Mouse (Mus musculus): ENCODE results near the gene Smad3. TPM values are rescaled to one million over a fixed set of nuclear protein-coding genes. Genes with fewer than 3 reads are reported as not detected.
A peak's percentile ranks its signal among the peaks of the same experiment; 100 is the strongest.

The Smad3 gene
- polyA plus RNA-seq, 1 experiment = 17.1 TPM

DNA sequence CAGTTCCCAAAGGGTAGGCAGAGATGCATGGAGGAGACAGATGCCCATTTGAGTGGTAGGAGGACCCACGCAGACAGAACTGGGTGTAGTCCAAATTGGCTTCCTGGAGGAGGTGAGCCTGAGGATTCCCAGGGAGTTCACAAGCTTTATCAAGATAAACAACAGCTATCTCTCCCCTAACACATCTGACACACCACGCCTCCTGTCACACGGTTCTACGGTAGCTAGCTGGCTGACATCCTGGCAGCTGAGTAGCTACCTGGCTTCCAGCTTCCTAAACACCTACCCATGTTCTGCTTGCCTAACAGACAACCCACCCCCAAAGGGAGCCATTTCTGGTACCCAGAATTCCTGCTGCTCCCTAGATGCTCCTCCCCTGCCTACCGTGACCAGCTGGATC is 47.9 kb downstream of the Smad3 start:
- no peak overlapping the region for H3K27ac ChIP-seq (ENCODE audit: control insufficient read depth, insufficient read depth, low read depth, low read length, poor library complexity)
- peaks cover 4% of the 10 kb centered on the region for H3K4me1 ChIP-seq (ENCODE audit: control insufficient read depth, insufficient read depth, low read length)
- H3K4me3 ChIP-seq (replicated peaks; ENCODE audit: control insufficient read depth, low read depth, low read length) = no peak overlapping the region
- WGBS = 90% methylated on average over 5 of the region's 5 CpGs
- no peak for TF ChIP-seq CTCF (IDR thresholded peaks at IDR 0.05; ENCODE audit: control insufficient read depth, insufficient read depth, low read length)
- no peak for TF ChIP-seq POLR2A (IDR thresholded peaks at IDR 0.05; ENCODE audit: borderline replicate concordance, control insufficient read depth, low read depth, low read length)

DNA sequence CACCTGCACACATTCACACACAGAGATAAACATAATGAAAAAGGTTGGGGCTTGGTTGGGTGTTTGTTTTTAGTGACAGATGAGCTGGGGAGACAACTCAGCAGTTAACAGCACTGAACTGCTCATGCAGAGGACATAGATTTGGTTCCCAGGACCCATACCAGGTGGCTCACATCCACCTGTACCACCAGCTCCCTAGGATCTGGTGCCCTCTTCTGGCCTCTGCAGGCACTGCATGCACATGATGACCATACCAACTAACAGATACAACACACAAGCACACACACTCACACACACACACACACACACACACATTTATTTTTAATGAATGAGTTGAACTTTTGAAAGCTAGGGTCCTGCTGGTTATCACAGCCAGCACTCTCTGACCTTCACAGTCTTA is 48.5 kb downstream of the Smad3 start:
- Histone ChIP-seq H3K4me3 (replicated peaks; ENCODE audit: control insufficient read depth, low read depth, low read length) (no peak overlapping the region), H3K27ac (ENCODE audit: control insufficient read depth, insufficient read depth, low read depth, low read length, poor library complexity) (no peak overlapping the region), H3K4me1 (ENCODE audit: control insufficient read depth, insufficient read depth, low read length) (peaks cover 4% of the 10 kb centered on the region)
- TF ChIP-seq POLR2A (IDR thresholded peaks at IDR 0.05; ENCODE audit: borderline replicate concordance, control insufficient read depth, low read depth, low read length) (no peak), CTCF (IDR thresholded peaks at IDR 0.05; ENCODE audit: control insufficient read depth, insufficient read depth, low read length) (peak; percentile 47)

DNA sequence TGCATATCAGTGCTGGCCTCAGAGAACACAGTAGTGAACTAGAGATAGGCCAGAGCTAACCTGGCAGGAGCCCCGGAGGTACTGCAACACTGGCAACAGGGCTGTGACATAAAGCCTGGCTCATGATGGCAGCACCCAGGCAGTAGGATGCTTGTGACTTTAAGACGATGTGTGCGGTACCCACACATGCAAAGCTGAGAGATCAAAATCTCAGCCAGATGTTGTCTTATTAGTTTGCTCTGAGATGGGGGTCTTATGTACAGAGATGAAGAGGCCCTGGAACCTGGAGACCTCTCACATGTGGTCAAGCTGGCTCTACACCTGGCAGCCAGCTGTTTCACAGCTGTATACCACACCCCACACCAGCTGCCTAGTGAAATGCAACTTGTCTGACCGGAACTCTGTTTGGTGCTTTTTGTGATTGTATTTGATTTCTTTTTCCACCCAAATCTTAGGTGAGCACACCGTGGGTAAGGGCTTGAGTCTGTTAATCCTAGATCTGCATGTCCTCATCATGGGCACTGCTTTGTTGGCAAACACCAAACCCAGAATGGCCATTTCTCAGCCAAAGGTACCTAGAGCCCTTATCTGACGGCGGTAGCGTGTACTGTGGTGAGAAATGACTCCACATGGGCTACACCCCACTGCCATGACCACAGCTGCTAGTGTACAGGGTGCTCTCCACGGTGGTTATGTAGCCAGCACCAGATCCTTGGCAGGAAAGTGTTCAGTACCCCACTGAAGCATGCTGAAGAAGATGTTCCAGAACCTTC is 49.8 kb downstream of the Smad3 start:
- TF ChIP-seq POLR2A (IDR thresholded peaks at IDR 0.05; ENCODE audit: borderline replicate concordance, control insufficient read depth, low read depth, low read length) = no peak
- no peak for TF ChIP-seq CTCF (IDR thresholded peaks at IDR 0.05; ENCODE audit: control insufficient read depth, insufficient read depth, low read length)
- peaks cover 4% of the 10 kb centered on the region for H3K4me1 ChIP-seq (ENCODE audit: control insufficient read depth, insufficient read depth, low read length)

DNA sequence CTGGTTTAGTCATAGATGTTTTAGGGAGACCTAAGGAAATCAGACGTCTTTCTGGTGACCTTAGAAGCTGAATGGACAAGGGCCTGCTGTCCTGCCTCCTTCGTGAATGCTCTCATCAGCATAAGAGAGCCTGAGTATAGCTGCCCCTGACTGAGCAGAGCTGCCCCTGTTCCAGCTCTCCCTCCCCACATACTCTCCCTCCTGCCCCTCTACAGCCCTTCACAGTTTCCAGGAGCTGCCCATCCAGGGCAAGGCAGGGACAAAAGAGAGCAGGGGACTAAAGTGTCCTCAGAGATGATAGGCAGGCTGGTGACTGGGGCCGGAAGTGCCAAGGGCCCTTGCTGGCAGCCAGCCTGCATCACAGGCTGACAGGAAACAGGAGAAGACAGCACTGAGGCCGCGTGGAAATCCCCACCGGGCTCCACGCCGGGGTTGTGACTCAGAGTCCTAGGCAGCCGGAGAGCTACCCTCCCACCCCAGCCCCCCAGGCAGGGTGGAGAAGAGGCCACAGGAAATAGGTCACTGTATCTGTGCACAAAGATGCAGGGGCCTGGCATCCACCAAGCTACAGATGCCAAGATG is 51.6 kb downstream of the Smad3 start:
- H3K4me1 ChIP-seq (ENCODE audit: control insufficient read depth, insufficient read depth, low read length) = peaks cover 4% of the 10 kb centered on the region
- 7% methylated on average over 9 of the region's 9 CpGs for WGBS
- no peak overlapping the region for H3K4me3 ChIP-seq (replicated peaks; ENCODE audit: control insufficient read depth, low read depth, low read length)
- H3K27ac ChIP-seq (ENCODE audit: control insufficient read depth, insufficient read depth, low read depth, low read length, poor library complexity) = peak overlapping the region; percentile 40; the same call in 1 of the 2 replicates
- TF ChIP-seq CTCF (IDR thresholded peaks at IDR 0.05; ENCODE audit: control insufficient read depth, insufficient read depth, low read length) = no peak
- no peak for TF ChIP-seq POLR2A (IDR thresholded peaks at IDR 0.05; ENCODE audit: borderline replicate concordance, control insufficient read depth, low read depth, low read length)

More for the DNA sequence above, 49.8 kb downstream of the Smad3 start:
- Histone ChIP-seq H3K27ac (ENCODE audit: control insufficient read depth, insufficient read depth, low read depth, low read length, poor library complexity) (no peak overlapping the region), H3K4me3 (replicated peaks; ENCODE audit: control insufficient read depth, low read depth, low read length) (no peak overlapping the region)
- 71% methylated on average over 9 of the region's 9 CpGs for WGBS

DNA sequence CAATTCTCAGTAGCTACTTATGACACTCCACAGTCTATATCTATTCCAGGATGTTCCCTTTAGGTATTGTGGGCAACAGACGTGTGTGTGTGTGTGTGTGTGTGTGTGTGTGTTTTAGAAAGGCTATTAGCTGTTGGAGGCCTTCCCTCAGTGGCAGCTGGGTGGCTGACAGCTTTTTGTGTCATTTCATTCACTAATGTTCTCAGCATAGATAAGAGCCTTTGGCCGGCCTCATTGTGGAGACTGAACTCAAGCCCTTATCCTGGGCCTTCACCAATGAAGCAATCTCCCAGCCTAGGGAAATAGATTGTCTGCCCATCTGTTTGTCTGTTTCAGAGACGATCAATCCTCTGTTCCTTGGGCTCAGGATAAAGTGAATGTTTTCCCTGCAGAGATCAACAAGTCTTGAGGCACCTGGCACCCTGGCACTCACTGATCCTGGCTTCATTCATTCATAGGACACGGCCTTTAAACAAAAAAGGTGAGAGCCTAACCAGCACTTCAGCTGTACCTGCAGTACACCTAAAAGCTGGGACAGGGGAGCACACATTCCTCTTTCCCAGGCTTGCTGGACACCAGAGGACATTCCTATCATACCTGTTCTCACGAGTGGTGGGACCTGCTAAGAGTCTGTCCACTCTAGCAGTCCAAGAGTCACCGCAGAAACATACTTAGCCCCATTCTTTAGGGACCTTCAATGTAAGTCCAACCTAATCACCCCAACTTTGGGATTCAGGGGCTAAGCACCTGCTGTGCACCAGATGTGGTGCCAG is 52.6 kb downstream of the Smad3 start:
- peaks cover 4% of the 10 kb centered on the region for H3K4me1 ChIP-seq (ENCODE audit: control insufficient read depth, insufficient read depth, low read length)
- no peak overlapping the region for H3K27ac ChIP-seq (ENCODE audit: control insufficient read depth, insufficient read depth, low read depth, low read length, poor library complexity)

DNA sequence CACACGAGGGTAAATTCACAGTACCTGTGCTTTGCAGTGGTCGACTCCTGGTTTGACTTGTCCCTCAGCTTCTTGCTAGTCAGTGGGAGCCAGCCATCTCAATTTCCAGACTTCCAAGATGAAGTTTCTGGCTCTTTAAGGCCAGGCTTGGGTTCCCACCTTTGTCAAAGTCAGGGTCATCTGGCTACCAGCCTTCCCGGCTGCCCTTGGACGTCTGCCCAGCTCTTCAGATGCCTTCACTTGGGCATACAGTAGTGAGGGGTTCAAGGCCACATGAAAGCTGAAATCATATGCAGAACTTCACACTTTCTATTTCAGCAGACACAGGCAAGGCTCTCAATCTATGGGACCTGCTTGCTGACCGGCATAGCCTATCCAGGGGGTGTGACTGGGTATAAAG is 53.7 kb downstream of the Smad3 start:
- TF ChIP-seq CTCF (IDR thresholded peaks at IDR 0.05; ENCODE audit: control insufficient read depth, insufficient read depth, low read length) (no peak), POLR2A (IDR thresholded peaks at IDR 0.05; ENCODE audit: borderline replicate concordance, control insufficient read depth, low read depth, low read length) (no peak)
- Histone ChIP-seq H3K4me3 (replicated peaks; ENCODE audit: control insufficient read depth, low read depth, low read length) (no peak overlapping the region), H3K4me1 (ENCODE audit: control insufficient read depth, insufficient read depth, low read length) (peaks cover 4% of the 10 kb centered on the region), H3K27ac (ENCODE audit: control insufficient read depth, insufficient read depth, low read depth, low read length, poor library complexity) (no peak overlapping the region)
- 80% methylated on average over 5 of the region's 5 CpGs for WGBS

More for the DNA sequence above, 52.6 kb downstream of the Smad3 start:
- TF ChIP-seq POLR2A (IDR thresholded peaks at IDR 0.05; ENCODE audit: borderline replicate concordance, control insufficient read depth, low read depth, low read length) (no peak), CTCF (IDR thresholded peaks at IDR 0.05; ENCODE audit: control insufficient read depth, insufficient read depth, low read length) (no peak)
- WGBS = 70% methylated on average over 6 of the region's 6 CpGs
- H3K4me3 ChIP-seq (replicated peaks; ENCODE audit: control insufficient read depth, low read depth, low read length) = no peak overlapping the region

DNA sequence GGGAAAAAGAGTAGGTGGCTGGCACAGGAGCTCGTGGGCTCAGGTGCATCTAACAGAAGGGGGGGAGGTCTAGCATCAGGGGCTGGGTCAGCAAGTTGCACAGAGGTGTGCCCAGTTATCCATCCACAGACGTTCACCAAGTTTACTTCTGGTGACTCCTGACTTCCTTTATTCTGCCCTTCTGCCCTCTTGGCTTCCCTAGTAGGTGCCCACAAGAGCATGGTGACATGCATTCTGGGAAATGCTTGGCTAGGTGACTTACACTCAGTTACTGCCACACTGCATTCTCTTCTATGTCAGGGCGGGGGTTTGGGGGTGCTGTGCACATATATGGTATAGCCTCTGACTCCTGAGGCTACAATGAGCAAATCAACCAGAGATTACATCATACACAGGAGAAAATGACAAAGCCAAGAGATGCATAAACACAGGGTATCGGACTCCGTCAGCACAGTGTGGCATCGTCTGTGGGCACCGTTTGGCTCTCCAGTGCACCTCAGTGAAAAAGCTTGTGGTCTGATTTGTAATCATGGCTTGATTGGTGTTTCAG is 54.5 kb downstream of the Smad3 start:
- Histone ChIP-seq H3K27ac (ENCODE audit: control insufficient read depth, insufficient read depth, low read depth, low read length, poor library complexity) (no peak overlapping the region), H3K4me3 (replicated peaks; ENCODE audit: control insufficient read depth, low read depth, low read length) (no peak overlapping the region), H3K4me1 (ENCODE audit: control insufficient read depth, insufficient read depth, low read length) (peaks cover 5% of the 10 kb centered on the region)
- no peak for TF ChIP-seq POLR2A (IDR thresholded peaks at IDR 0.05; ENCODE audit: borderline replicate concordance, control insufficient read depth, low read depth, low read length)
- WGBS = 70% methylated on average over 7 of the region's 7 CpGs

DNA sequence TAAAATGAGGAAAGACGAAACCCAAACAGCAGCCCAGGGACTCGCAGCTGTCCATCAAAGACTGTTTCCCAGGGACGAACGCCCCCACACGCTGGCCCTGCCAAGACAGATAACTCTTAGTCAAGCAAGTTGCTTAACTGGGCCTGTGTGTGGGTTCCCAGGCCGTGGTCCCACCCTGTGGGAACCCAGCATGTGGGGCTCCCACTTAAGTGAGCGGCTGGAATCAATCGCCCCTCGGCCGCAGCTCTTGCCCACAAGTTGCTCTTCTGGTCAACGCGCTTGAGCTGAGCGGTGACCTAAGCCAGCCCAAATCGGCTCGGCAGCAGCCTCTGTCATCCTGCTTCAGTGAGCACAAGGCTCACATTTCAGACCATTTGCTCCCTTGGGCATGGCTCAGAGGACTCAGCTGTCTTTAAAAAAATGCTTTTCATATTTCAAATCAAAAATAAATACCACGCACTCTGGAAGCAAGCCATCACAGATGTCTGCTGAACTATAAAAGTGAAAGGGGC is 55.2 kb downstream of the Smad3 start:
- TF ChIP-seq CTCF (IDR thresholded peaks at IDR 0.05; ENCODE audit: control insufficient read depth, insufficient read depth, low read length) (no peak), POLR2A (IDR thresholded peaks at IDR 0.05; ENCODE audit: borderline replicate concordance, control insufficient read depth, low read depth, low read length) (no peak)
- H3K4me1 ChIP-seq (ENCODE audit: control insufficient read depth, insufficient read depth, low read length) = peaks cover 6% of the 10 kb centered on the region; the same call in 1 of the 2 replicates
- H3K4me3 ChIP-seq (replicated peaks; ENCODE audit: control insufficient read depth, low read depth, low read length) = no peak overlapping the region
- WGBS = 75% methylated on average over 16 of the region's 16 CpGs
- no peak overlapping the region for H3K27ac ChIP-seq (ENCODE audit: control insufficient read depth, insufficient read depth, low read depth, low read length, poor library complexity)

Data from bone marrow, adult 2 months (tissue).